Mouse (Mus musculus): ENCODE results near the gene Cfdp1. TPM values are rescaled to one million over a fixed set of nuclear protein-coding genes. Genes with fewer than 3 reads are reported as not detected.

Gene Cfdp1
- polyA plus RNA-seq, 1 experiment: 60.6 TPM

GRCm38 (mm10) chr8:111793324-111793917, 60.7 kb downstream of the Cfdp1 start:
- Histone ChIP-seq H3K4me1 (ENCODE audit: control insufficient read depth, insufficient read depth, insufficient read length, low read length) (peaks cover 11% of the 10 kb centered on the region; the same call in 1 of the 2 replicates), H3K4me3 (ENCODE audit: insufficient read depth, low read depth, low read length) (no peak overlapping the region), H3K27ac (replicated peaks; ENCODE audit: low read depth, low read length) (no peak overlapping the region)

- H3K4me1 ChIP-seq (ENCODE audit: control insufficient read depth, insufficient read depth, insufficient read length, low read length): peaks cover 29% of the 10 kb centered on the region
- no peak overlapping the region for H3K27ac ChIP-seq (replicated peaks; ENCODE audit: low read depth, low read length)
Measured at GRCm38 (mm10) chr8:111789639-111790038, 64.5 kb downstream of the Cfdp1 start.

GRCm38 (mm10) chr8:111789200-111789599, 64.9 kb downstream of the Cfdp1 start:
- no peak overlapping the region for H3K27ac ChIP-seq (replicated peaks; ENCODE audit: low read depth, low read length)
- peaks cover 28% of the 10 kb centered on the region for H3K4me1 ChIP-seq (ENCODE audit: control insufficient read depth, insufficient read depth, insufficient read length, low read length)
- no peak overlapping the region for H3K4me3 ChIP-seq (ENCODE audit: insufficient read depth, low read depth, low read length)

More at GRCm38 (mm10) chr8:111789639-111790038, 64.5 kb downstream of the Cfdp1 start:
- no peak overlapping the region for H3K4me3 ChIP-seq (ENCODE audit: insufficient read depth, low read depth, low read length)

GRCm38 (mm10) chr8:111788497-111788896, 65.6 kb downstream of the Cfdp1 start:
- Histone ChIP-seq H3K4me3 (ENCODE audit: insufficient read depth, low read depth, low read length) (no peak overlapping the region), H3K27ac (replicated peaks; ENCODE audit: low read depth, low read length) (no peak overlapping the region), H3K4me1 (ENCODE audit: control insufficient read depth, insufficient read depth, insufficient read length, low read length) (peaks cover 28% of the 10 kb centered on the region)

- peaks cover 28% of the 10 kb centered on the region for H3K4me1 ChIP-seq (ENCODE audit: control insufficient read depth, insufficient read depth, insufficient read length, low read length)
- H3K27ac ChIP-seq (replicated peaks; ENCODE audit: low read depth, low read length): no peak overlapping the region
- no peak overlapping the region for H3K4me3 ChIP-seq (ENCODE audit: insufficient read depth, low read depth, low read length)
Measured at GRCm38 (mm10) chr8:111788085-111788484, 66.0 kb downstream of the Cfdp1 start.

GRCm38 (mm10) chr8:111787683-111788082, 66.4 kb downstream of the Cfdp1 start:
- H3K4me3 ChIP-seq (ENCODE audit: insufficient read depth, low read depth, low read length): no peak overlapping the region
- peaks cover 28% of the 10 kb centered on the region for H3K4me1 ChIP-seq (ENCODE audit: control insufficient read depth, insufficient read depth, insufficient read length, low read length)
- H3K27ac ChIP-seq (replicated peaks; ENCODE audit: low read depth, low read length): no peak overlapping the region

GRCm38 (mm10) chr8:111786701-111787588, 67.1 kb downstream of the Cfdp1 start:
- H3K27ac ChIP-seq (replicated peaks; ENCODE audit: low read depth, low read length): no peak overlapping the region
- H3K4me1 ChIP-seq (ENCODE audit: control insufficient read depth, insufficient read depth, insufficient read length, low read length): peaks cover 28% of the 10 kb centered on the region
- H3K4me3 ChIP-seq (ENCODE audit: insufficient read depth, low read depth, low read length): no peak overlapping the region

- Histone ChIP-seq H3K27ac (replicated peaks; ENCODE audit: low read depth, low read length) (no peak overlapping the region; the same call in 1 of the 2 replicates), H3K4me3 (ENCODE audit: insufficient read depth, low read depth, low read length) (no peak overlapping the region), H3K4me1 (ENCODE audit: control insufficient read depth, insufficient read depth, insufficient read length, low read length) (peaks cover 28% of the 10 kb centered on the region)
Measured at GRCm38 (mm10) chr8:111786116-111786515, 68.0 kb downstream of the Cfdp1 start.

GRCm38 (mm10) chr8:111782671-111783394, 71.3 kb downstream of the Cfdp1 start:
- Histone ChIP-seq H3K27ac (replicated peaks; ENCODE audit: low read depth, low read length) (no peak overlapping the region), H3K4me3 (ENCODE audit: insufficient read depth, low read depth, low read length) (no peak overlapping the region), H3K4me1 (ENCODE audit: control insufficient read depth, insufficient read depth, insufficient read length, low read length) (peaks cover 22% of the 10 kb centered on the region)

- peaks cover 22% of the 10 kb centered on the region for H3K4me1 ChIP-seq (ENCODE audit: control insufficient read depth, insufficient read depth, insufficient read length, low read length)
- no peak overlapping the region for H3K27ac ChIP-seq (replicated peaks; ENCODE audit: low read depth, low read length)
- H3K4me3 ChIP-seq (ENCODE audit: insufficient read depth, low read depth, low read length): no peak overlapping the region
Measured at GRCm38 (mm10) chr8:111782161-111782560, 71.9 kb downstream of the Cfdp1 start.

- Histone ChIP-seq H3K27ac (replicated peaks; ENCODE audit: low read depth, low read length) (no peak overlapping the region), H3K4me3 (ENCODE audit: insufficient read depth, low read depth, low read length) (no peak overlapping the region), H3K4me1 (ENCODE audit: control insufficient read depth, insufficient read depth, insufficient read length, low read length) (peaks cover 13% of the 10 kb centered on the region; the same call in 1 of the 2 replicates)
Measured at GRCm38 (mm10) chr8:111780697-111781424, 73.2 kb downstream of the Cfdp1 start.

GRCm38 (mm10) chr8:111779690-111780089, 74.4 kb downstream of the Cfdp1 start:
- Histone ChIP-seq H3K4me3 (ENCODE audit: insufficient read depth, low read depth, low read length) (no peak overlapping the region), H3K27ac (replicated peaks; ENCODE audit: low read depth, low read length) (no peak overlapping the region), H3K4me1 (ENCODE audit: control insufficient read depth, insufficient read depth, insufficient read length, low read length) (peaks cover 3% of the 10 kb centered on the region; the same call in 1 of the 2 replicates)

- H3K4me3 ChIP-seq (ENCODE audit: insufficient read depth, low read depth, low read length): no peak overlapping the region
- no peak overlapping the region for H3K27ac ChIP-seq (replicated peaks; ENCODE audit: low read depth, low read length)
- H3K4me1 ChIP-seq (ENCODE audit: control insufficient read depth, insufficient read depth, insufficient read length, low read length): 0 out of 2 replicates have a peak, but pooled peaks cover 3% of the 10 kb centered on the region
Measured at GRCm38 (mm10) chr8:111778801-111779200, 75.3 kb downstream of the Cfdp1 start.

GRCm38 (mm10) chr8:111776492-111776891, 77.6 kb downstream of the Cfdp1 start:
- Histone ChIP-seq H3K27ac (replicated peaks; ENCODE audit: low read depth, low read length) (no peak overlapping the region), H3K4me3 (ENCODE audit: insufficient read depth, low read depth, low read length) (no peak overlapping the region), H3K4me1 (ENCODE audit: control insufficient read depth, insufficient read depth, insufficient read length, low read length) (0 out of 2 replicates have a peak, but pooled peaks cover 7% of the 10 kb centered on the region)

All from brown adipose tissue, adult 24 weeks (tissue).